Mouse (Mus musculus): ENCODE data around the gene Memo1. TPM values are rescaled to one million over a fixed set of nuclear protein-coding genes. Genes with fewer than 3 reads are reported as not detected.
A peak's percentile ranks its signal among the peaks of the same experiment; 100 is the strongest.

The Memo1 gene
- polyA plus RNA-seq, 1 experiment, result 18.4 TPM

- TF ChIP-seq GATA1 (IDR thresholded peaks at IDR 0.05; ENCODE audit: low read length), result no peak
- no peak for TF ChIP-seq TAL1 (IDR thresholded peaks at IDR 0.05; ENCODE audit: low read length)
- no peak overlapping the region for H3K4me3 ChIP-seq (replicated peaks)
- H3K36me3 ChIP-seq (ENCODE audit: control insufficient read depth), result peaks cover 55% of the 10 kb centered on the region
- no peaks in the 10 kb centered on the region for H3K27me3 ChIP-seq (ENCODE audit: control insufficient read depth)
- H3K9me3 ChIP-seq (ENCODE audit: control insufficient read depth, low read length), result no peaks in the 10 kb centered on the region
- H3K4me1 ChIP-seq (ENCODE audit: control insufficient read depth), result peaks cover 65% of the 10 kb centered on the region
Observed at GRCm38 (mm10) chr17:74285730-74286129, 9.6 kb downstream of the Memo1 start.

GRCm38 (mm10) chr17:74284397-74285115 lies 10.8 kb downstream of the Memo1 start:
- no peaks in the 10 kb centered on the region for H3K27me3 ChIP-seq (ENCODE audit: control insufficient read depth)
- peaks cover 61% of the 10 kb centered on the region for H3K4me1 ChIP-seq (ENCODE audit: control insufficient read depth)
- no peak for TF ChIP-seq TAL1 (IDR thresholded peaks at IDR 0.05; ENCODE audit: low read length)
- TF ChIP-seq GATA1 (IDR thresholded peaks at IDR 0.05; ENCODE audit: low read length), result no peak
- no peaks in the 10 kb centered on the region for H3K9me3 ChIP-seq (ENCODE audit: control insufficient read depth, low read length)
- no peak overlapping the region for H3K4me3 ChIP-seq (replicated peaks)
- H3K36me3 ChIP-seq (ENCODE audit: control insufficient read depth), result peaks cover 56% of the 10 kb centered on the region

- TF ChIP-seq GATA1 (IDR thresholded peaks at IDR 0.05; ENCODE audit: low read length), result no peak
- TF ChIP-seq TAL1 (IDR thresholded peaks at IDR 0.05; ENCODE audit: low read length), result no peak
- Histone ChIP-seq H3K4me1 (ENCODE audit: control insufficient read depth) (peaks cover 53% of the 10 kb centered on the region), H3K27me3 (ENCODE audit: control insufficient read depth) (no peaks in the 10 kb centered on the region), H3K9me3 (ENCODE audit: control insufficient read depth, low read length) (no peaks in the 10 kb centered on the region), H3K36me3 (ENCODE audit: control insufficient read depth) (peaks cover 46% of the 10 kb centered on the region), H3K4me3 (replicated peaks) (no peak overlapping the region)
Observed at GRCm38 (mm10) chr17:74282024-74282423, 13.3 kb downstream of the Memo1 start.

GRCm38 (mm10) chr17:74278966-74279869 lies 16.1 kb downstream of the Memo1 start:
- no peaks in the 10 kb centered on the region for H3K9me3 ChIP-seq (ENCODE audit: control insufficient read depth, low read length)
- no peak overlapping the region for H3K4me3 ChIP-seq (replicated peaks)
- peaks cover 55% of the 10 kb centered on the region for H3K36me3 ChIP-seq (ENCODE audit: control insufficient read depth)
- H3K4me1 ChIP-seq (ENCODE audit: control insufficient read depth), result peaks cover 44% of the 10 kb centered on the region
- no peak for TF ChIP-seq GATA1 (IDR thresholded peaks at IDR 0.05; ENCODE audit: low read length)
- TF ChIP-seq TAL1 (IDR thresholded peaks at IDR 0.05; ENCODE audit: low read length), result no peak
- H3K27me3 ChIP-seq (ENCODE audit: control insufficient read depth), result no peaks in the 10 kb centered on the region

GRCm38 (mm10) chr17:74274471-74274870 lies 20.9 kb downstream of the Memo1 start:
- H3K27me3 ChIP-seq (ENCODE audit: control insufficient read depth), result no peaks in the 10 kb centered on the region
- peaks cover 59% of the 10 kb centered on the region for H3K36me3 ChIP-seq (ENCODE audit: control insufficient read depth)
- H3K4me3 ChIP-seq (replicated peaks), result no peak overlapping the region
- TF ChIP-seq GATA1 (IDR thresholded peaks at IDR 0.05; ENCODE audit: low read length) (no peak), TAL1 (IDR thresholded peaks at IDR 0.05; ENCODE audit: low read length) (no peak)
- H3K4me1 ChIP-seq (ENCODE audit: control insufficient read depth), result peaks cover 67% of the 10 kb centered on the region
- H3K9me3 ChIP-seq (ENCODE audit: control insufficient read depth, low read length), result no peaks in the 10 kb centered on the region

- Histone ChIP-seq H3K36me3 (ENCODE audit: control insufficient read depth) (peaks cover 71% of the 10 kb centered on the region), H3K9me3 (ENCODE audit: control insufficient read depth, low read length) (peaks cover 17% of the 10 kb centered on the region), H3K4me1 (ENCODE audit: control insufficient read depth) (peaks cover 73% of the 10 kb centered on the region), H3K27me3 (ENCODE audit: control insufficient read depth) (no peaks in the 10 kb centered on the region), H3K4me3 (replicated peaks) (peak overlapping the region; percentile 40)
- TF ChIP-seq GATA1 (IDR thresholded peaks at IDR 0.05; ENCODE audit: low read length), result no peak
- no peak for TF ChIP-seq TAL1 (IDR thresholded peaks at IDR 0.05; ENCODE audit: low read length)
Observed at GRCm38 (mm10) chr17:74272683-74273205, 22.6 kb downstream of the Memo1 start.

GRCm38 (mm10) chr17:74271541-74272268 lies 23.6 kb downstream of the Memo1 start:
- H3K36me3 ChIP-seq (ENCODE audit: control insufficient read depth), result peaks cover 66% of the 10 kb centered on the region
- no peak for TF ChIP-seq GATA1 (IDR thresholded peaks at IDR 0.05; ENCODE audit: low read length)
- no peak for TF ChIP-seq TAL1 (IDR thresholded peaks at IDR 0.05; ENCODE audit: low read length)
- no peaks in the 10 kb centered on the region for H3K27me3 ChIP-seq (ENCODE audit: control insufficient read depth)
- H3K4me3 ChIP-seq (replicated peaks), result no peak overlapping the region
- peaks cover 19% of the 10 kb centered on the region for H3K9me3 ChIP-seq (ENCODE audit: control insufficient read depth, low read length)
- H3K4me1 ChIP-seq (ENCODE audit: control insufficient read depth), result peaks cover 83% of the 10 kb centered on the region

GRCm38 (mm10) chr17:74270205-74270604 lies 25.1 kb downstream of the Memo1 start:
- Histone ChIP-seq H3K4me3 (replicated peaks) (no peak overlapping the region), H3K36me3 (ENCODE audit: control insufficient read depth) (peaks cover 65% of the 10 kb centered on the region), H3K9me3 (ENCODE audit: control insufficient read depth, low read length) (peaks cover 19% of the 10 kb centered on the region), H3K27me3 (ENCODE audit: control insufficient read depth) (no peaks in the 10 kb centered on the region), H3K4me1 (ENCODE audit: control insufficient read depth) (peaks cover 93% of the 10 kb centered on the region)
- no peak for TF ChIP-seq TAL1 (IDR thresholded peaks at IDR 0.05; ENCODE audit: low read length)
- TF ChIP-seq GATA1 (IDR thresholded peaks at IDR 0.05; ENCODE audit: low read length), result no peak

Data from erythroblast, embryonic 14.5 days (primary cell).